Mouse (Mus musculus): Measurements from ENCODE around the gene Stox2. TPM values are rescaled to one million over a fixed set of nuclear protein-coding genes. Genes with fewer than 3 reads are reported as not detected.

Gene Stox2
- total RNA-seq (2014; rRNA removed) (123 and 125 TPM in 2 replicates), polyA plus RNA-seq (2015; fragmentation: Nextera tagmentation; extraction: Ambion mirVana) (35.7 and 42.8 TPM in 2 replicates)

DNA sequence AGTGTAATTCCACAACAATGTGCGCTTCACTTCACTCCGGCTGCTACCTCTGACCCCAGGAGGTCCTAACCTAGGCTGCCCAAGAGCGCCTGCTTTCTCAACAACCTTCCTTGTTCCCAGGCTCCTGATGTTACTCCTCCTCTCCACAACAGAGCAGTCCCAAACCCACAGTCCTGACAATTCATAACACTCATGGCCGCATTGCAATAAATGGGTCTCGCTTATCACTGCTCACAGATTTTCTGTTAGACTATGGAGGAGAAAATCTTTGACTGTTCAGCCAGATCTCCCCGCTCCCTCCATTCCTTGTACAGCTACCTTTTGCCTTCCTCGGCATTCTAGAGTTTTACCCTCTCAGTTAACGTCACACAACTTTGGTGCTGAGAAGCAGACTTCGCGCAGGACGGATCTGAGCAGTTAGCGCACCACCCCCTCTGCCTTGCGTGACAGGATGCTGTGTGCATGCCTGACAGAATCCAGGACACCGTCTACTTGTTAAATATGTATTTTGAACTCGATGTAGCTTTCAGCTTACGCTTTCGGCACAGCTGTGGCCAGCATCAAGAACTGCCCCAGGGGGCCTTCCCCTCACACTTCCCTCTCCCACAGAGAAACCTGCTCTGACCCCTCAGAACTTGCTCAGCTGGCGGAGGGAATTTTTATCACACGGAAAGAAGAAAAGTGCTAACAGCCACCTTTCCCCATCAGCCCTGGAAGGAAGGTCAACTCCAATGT lies at the start of gene Stox2:
Gene Stox2 (minus strand): TSS at position 51 of the 735 bp plus-strand sequence.
- DNase-seq (ENCODE audit: low spot score) (no peak), ATAC-seq (ENCODE audit: low FRiP score) (no peak)
- no peak within 1 kb of the TSS for H3K9ac ChIP-seq (replicated peaks; ENCODE audit: low read length, poor library complexity, severe bottlenecking)
- H3K36me3 ChIP-seq (ENCODE audit: insufficient read depth, low read length) = no peaks in the 10 kb centered on the region
- H3K27me3 ChIP-seq (ENCODE audit: insufficient read depth, low read length) = no peaks in the 10 kb centered on the region
- H3K4me3 ChIP-seq (ENCODE audit: low read depth, low read length) = no peak within 1 kb of the TSS
- H3K9me3 ChIP-seq (ENCODE audit: low read length) = peaks cover 4% of the 10 kb centered on the region; the same call in 1 of the 2 replicates
- 80% methylated on average over 19 of the region's 19 CpGs for WGBS
- no peaks in the 10 kb centered on the region for H3K4me1 ChIP-seq (ENCODE audit: insufficient read depth, low read length)
- H3K4me2 ChIP-seq (ENCODE audit: low read depth, low read length, poor library complexity, severe bottlenecking) = no peak within 1 kb of the TSS
- no peak for TF ChIP-seq CTCF (IDR thresholded peaks at IDR 0.05)
- H3K27ac ChIP-seq (ENCODE audit: low read depth, low read length) = no peak within 1 kb of the TSS

DNA sequence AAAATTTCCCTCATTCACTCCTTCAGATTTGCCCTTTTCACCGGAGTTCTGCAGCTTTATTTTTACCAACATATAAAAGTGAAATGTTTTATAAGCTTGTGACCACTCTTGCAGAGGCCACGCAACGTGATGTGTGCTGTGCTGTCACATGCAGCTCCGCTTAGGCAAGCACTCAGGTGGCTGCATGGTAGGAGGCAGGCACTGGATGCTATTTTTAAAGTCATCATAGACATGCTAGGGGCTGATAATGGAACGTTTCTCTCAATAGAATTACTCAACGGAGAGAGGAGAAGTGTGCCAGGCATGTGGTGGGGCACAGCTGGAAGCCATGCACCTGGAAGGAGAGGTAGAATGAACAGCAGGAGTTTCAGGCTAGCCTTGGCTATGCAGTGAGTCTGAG lies 49.3 kb upstream of the Stox2 start:
- Histone ChIP-seq H3K36me3 (ENCODE audit: insufficient read depth, low read length) (peaks cover 61% of the 10 kb centered on the region), H3K9me3 (ENCODE audit: low read length) (no peaks in the 10 kb centered on the region)
- 87% methylated on average over 6 of the region's 6 CpGs for WGBS

DNA sequence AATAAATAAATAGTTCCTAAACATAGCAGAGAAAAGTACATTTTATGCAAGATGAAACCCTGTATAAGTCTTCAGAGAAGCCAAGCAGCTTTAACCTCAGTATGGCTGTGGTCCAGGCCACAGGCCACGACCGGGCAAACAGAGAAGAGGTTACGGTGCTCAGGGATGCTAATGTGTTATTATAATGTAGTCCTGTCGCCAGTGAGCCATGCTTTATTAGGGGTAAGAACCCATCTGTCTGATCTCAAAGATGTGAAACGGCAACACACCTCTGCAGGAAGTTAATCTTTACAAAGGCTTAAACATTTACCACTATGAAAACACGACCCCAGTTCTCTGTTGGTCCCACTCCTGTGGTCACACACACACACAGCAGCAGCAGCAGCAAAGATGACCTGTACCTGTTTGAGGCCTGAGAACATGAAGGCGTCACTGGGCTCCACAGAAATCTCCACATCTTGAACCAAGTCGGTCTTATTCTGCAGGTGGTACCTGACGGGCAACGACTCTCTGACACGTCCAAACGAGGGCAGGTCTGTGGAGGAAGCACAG lies 48.5 kb upstream of the Stox2 start:
- no peaks in the 10 kb centered on the region for H3K9me3 ChIP-seq (ENCODE audit: low read length)
- no peak overlapping the region for H3K27ac ChIP-seq (ENCODE audit: low read depth, low read length)
- H3K4me2 ChIP-seq (ENCODE audit: low read depth, low read length, poor library complexity, severe bottlenecking) = no peak overlapping the region
- H3K4me1 ChIP-seq (ENCODE audit: insufficient read depth, low read length) = no peaks in the 10 kb centered on the region
- no peak overlapping the region for H3K4me3 ChIP-seq (ENCODE audit: low read depth, low read length)
- TF ChIP-seq CTCF (IDR thresholded peaks at IDR 0.05) = no peak
- H3K9ac ChIP-seq (replicated peaks; ENCODE audit: low read length, poor library complexity, severe bottlenecking) = no peak overlapping the region
- 90% methylated on average over 12 of the region's 12 CpGs for whole genome bisulfite sequencing
- ATAC-seq (ENCODE audit: low FRiP score) = no peak
- no peak for DNase-seq (ENCODE audit: low spot score)
- peaks cover 57% of the 10 kb centered on the region for H3K36me3 ChIP-seq (ENCODE audit: insufficient read depth, low read length)
- H3K27me3 ChIP-seq (ENCODE audit: insufficient read depth, low read length) = no peaks in the 10 kb centered on the region

More for the DNA sequence above, 49.3 kb upstream of the Stox2 start:
- DNase-seq (ENCODE audit: low spot score) (no peak), ATAC-seq (ENCODE audit: low FRiP score) (no peak)
- no peak overlapping the region for H3K9ac ChIP-seq (replicated peaks; ENCODE audit: low read length, poor library complexity, severe bottlenecking)
- H3K4me2 ChIP-seq (ENCODE audit: low read depth, low read length, poor library complexity, severe bottlenecking) = no peak overlapping the region
- no peaks in the 10 kb centered on the region for H3K4me1 ChIP-seq (ENCODE audit: insufficient read depth, low read length)
- TF ChIP-seq CTCF (IDR thresholded peaks at IDR 0.05) = no peak
- H3K27ac ChIP-seq (ENCODE audit: low read depth, low read length) = no peak overlapping the region
- no peaks in the 10 kb centered on the region for H3K27me3 ChIP-seq (ENCODE audit: insufficient read depth, low read length)
- H3K4me3 ChIP-seq (ENCODE audit: low read depth, low read length) = no peak overlapping the region

DNA sequence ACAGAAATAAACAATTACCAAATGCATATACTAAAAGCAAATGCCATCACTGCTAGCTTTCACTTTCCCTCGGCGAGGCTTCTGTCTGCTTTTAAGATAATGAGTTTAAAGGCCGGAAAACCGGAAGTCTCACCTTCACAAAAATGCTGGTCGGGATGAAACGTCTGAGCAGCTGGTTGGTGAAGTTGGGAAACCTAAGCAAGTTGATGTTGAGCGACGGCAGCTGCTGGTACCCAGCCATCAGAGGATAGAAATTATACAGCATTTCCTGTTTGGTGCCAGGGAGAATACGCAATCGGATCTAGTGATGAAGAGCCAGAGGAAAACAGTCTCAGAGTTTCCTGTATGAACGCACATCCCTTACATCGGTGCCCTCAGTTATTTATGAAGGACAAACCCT lies 46.9 kb upstream of the Stox2 start:
- Histone ChIP-seq H3K9me3 (ENCODE audit: low read length) (no peaks in the 10 kb centered on the region), H3K36me3 (ENCODE audit: insufficient read depth, low read length) (peaks cover 51% of the 10 kb centered on the region), H3K27me3 (ENCODE audit: insufficient read depth, low read length) (no peaks in the 10 kb centered on the region), H3K9ac (replicated peaks; ENCODE audit: low read length, poor library complexity, severe bottlenecking) (no peak overlapping the region), H3K4me2 (ENCODE audit: low read depth, low read length, poor library complexity, severe bottlenecking) (no peak overlapping the region), H3K27ac (ENCODE audit: low read depth, low read length) (no peak overlapping the region), H3K4me1 (ENCODE audit: insufficient read depth, low read length) (no peaks in the 10 kb centered on the region), H3K4me3 (ENCODE audit: low read depth, low read length) (no peak overlapping the region)
- DNase-seq (ENCODE audit: low spot score) = no peak
- ATAC-seq (ENCODE audit: low FRiP score) = no peak
- WGBS = 93% methylated on average over 12 of the region's 12 CpGs
- TF ChIP-seq CTCF (IDR thresholded peaks at IDR 0.05) = no peak

DNA sequence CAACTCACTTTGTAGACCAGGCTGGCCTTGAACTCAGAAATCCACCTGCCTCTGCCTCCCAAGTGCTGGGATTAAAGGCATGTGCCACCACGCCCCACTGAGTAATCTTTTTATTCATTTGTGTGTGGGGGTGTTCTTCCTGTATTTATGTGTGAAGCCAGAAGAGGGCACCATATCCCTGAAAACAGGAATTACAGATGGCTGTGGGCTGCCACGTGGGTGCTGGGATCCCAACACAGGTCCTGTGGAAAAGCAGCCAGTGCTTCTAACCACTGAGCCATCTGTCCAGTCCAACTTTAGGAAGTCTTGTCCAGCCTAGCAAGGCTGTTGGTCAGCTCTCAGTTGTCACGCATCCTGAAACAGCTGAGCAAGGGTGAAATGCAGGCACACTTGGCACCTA lies 41.1 kb upstream of the Stox2 start:
- ATAC-seq (ENCODE audit: low FRiP score) = no peak
- WGBS = 90% methylated on average over 3 of the region's 3 CpGs

More for the DNA sequence above, 41.1 kb upstream of the Stox2 start:
- 0 out of 2 replicates have a peak, but pooled peaks have one; percentile 6 for TF ChIP-seq CTCF (IDR thresholded peaks at IDR 0.05)
- H3K4me3 ChIP-seq (ENCODE audit: low read depth, low read length) = no peak overlapping the region
- H3K9me3 ChIP-seq (ENCODE audit: low read length) = no peaks in the 10 kb centered on the region
- H3K27ac ChIP-seq (ENCODE audit: low read depth, low read length) = no peak overlapping the region
- no peak for DNase-seq (ENCODE audit: low spot score)
- no peaks in the 10 kb centered on the region for H3K4me1 ChIP-seq (ENCODE audit: insufficient read depth, low read length)
- H3K4me2 ChIP-seq (ENCODE audit: low read depth, low read length, poor library complexity, severe bottlenecking) = no peak overlapping the region
- H3K36me3 ChIP-seq (ENCODE audit: insufficient read depth, low read length) = peaks cover 15% of the 10 kb centered on the region
- H3K9ac ChIP-seq (replicated peaks; ENCODE audit: low read length, poor library complexity, severe bottlenecking) = no peak overlapping the region
- H3K27me3 ChIP-seq (ENCODE audit: insufficient read depth, low read length) = no peaks in the 10 kb centered on the region
